Mouse (Mus musculus): ENCODE measurements around the gene Ccdc73. TPM values are rescaled to one million over a fixed set of nuclear protein-coding genes. Genes with fewer than 3 reads are reported as not detected.
"Not testable (repeated sequence)": the region's sequence is repeated elsewhere in the genome, so short reads cannot be mapped to it uniquely, and the experiment has no call there.

Ccdc73 gene
- polyA plus RNA-seq, 1 experiment from 2014 or later: 1.7 TPM

- WGBS (ENCODE audit: insufficient replicate concordance): 66% methylated on average over 3 of the region's 3 CpGs
- H3K9me3 ChIP-seq (replicated peaks): no peaks in the 10 kb centered on the region
- no peak overlapping the region for H3K27ac ChIP-seq (replicated peaks)
- ATAC-seq (ENCODE audit: insufficient read depth): no peak
- no peak overlapping the region for H3K9ac ChIP-seq
- H3K4me3 ChIP-seq (replicated peaks): no peak overlapping the region
- H3K27me3 ChIP-seq: no peaks in the 10 kb centered on the region
- no peaks in the 10 kb centered on the region for H3K4me1 ChIP-seq (replicated peaks)
- no peaks in the 10 kb centered on the region for H3K36me3 ChIP-seq (replicated peaks)
- no peak overlapping the region for H3K4me2 ChIP-seq
Measured at GRCm38 (mm10) chr2:104869101-104869500, 1.5 kb downstream of the Ccdc73 start.

DNA sequence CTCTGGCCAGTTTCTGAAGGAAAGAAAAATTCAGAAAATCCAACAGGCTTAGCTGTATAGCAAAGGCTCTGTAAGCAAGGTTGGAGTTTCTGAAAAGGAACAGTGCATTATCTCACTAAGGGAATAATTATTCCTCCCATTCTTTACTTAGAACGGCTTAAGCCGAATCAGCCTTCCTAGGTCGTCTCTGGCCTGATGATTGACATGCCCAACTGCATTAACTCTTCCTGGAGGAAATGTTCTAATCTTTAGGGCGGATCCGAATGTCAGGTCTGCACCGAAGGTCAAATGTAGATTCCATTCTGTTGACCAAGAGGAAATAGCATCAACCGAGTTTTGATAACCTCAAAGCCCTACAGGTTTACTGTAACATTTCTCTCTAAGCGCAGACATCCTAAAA, 11.2 kb downstream of the Ccdc73 start:
- Histone ChIP-seq H3K9me3 (replicated peaks) (no peaks in the 10 kb centered on the region), H3K4me2 (no peak overlapping the region), H3K36me3 (replicated peaks) (no peaks in the 10 kb centered on the region), H3K4me1 (replicated peaks) (no peaks in the 10 kb centered on the region), H3K27ac (replicated peaks) (no peak overlapping the region), H3K9ac (no peak overlapping the region), H3K27me3 (no peaks in the 10 kb centered on the region), H3K4me3 (replicated peaks) (no peak overlapping the region)
- ATAC-seq (ENCODE audit: insufficient read depth): no peak
- WGBS (ENCODE audit: insufficient replicate concordance): 60% methylated on average over 8 of the region's 8 CpGs

- no peak for ATAC-seq (ENCODE audit: insufficient read depth)
- Histone ChIP-seq H3K4me2 (no peak overlapping the region), H3K27me3 (no peaks in the 10 kb centered on the region), H3K9me3 (replicated peaks) (no peaks in the 10 kb centered on the region), H3K4me1 (replicated peaks) (no peaks in the 10 kb centered on the region), H3K4me3 (replicated peaks) (no peak overlapping the region), H3K36me3 (replicated peaks) (no peaks in the 10 kb centered on the region), H3K27ac (replicated peaks) (no peak overlapping the region), H3K9ac (no peak overlapping the region)
- 82% methylated on average over 18 of the region's 18 CpGs for WGBS (ENCODE audit: insufficient replicate concordance)
Measured at GRCm38 (mm10) chr2:104886109-104886508, 18.5 kb downstream of the Ccdc73 start.

- H3K4me1 ChIP-seq (replicated peaks); H3K27me3 ChIP-seq; ATAC-seq (ENCODE audit: insufficient read depth); H3K27ac ChIP-seq (replicated peaks); H3K4me2 ChIP-seq; H3K9me3 ChIP-seq (replicated peaks); H3K4me3 ChIP-seq (replicated peaks); H3K36me3 ChIP-seq (replicated peaks); H3K9ac ChIP-seq: not testable (repeated sequence)
- 44% methylated on average over 2 of the region's 2 CpGs for WGBS (ENCODE audit: insufficient replicate concordance)
Measured at GRCm38 (mm10) chr2:104887331-104887730, 19.7 kb downstream of the Ccdc73 start.

GRCm38 (mm10) chr2:104887882-104888566, 20.4 kb downstream of the Ccdc73 start:
- H3K36me3 ChIP-seq (replicated peaks): no peaks in the 10 kb centered on the region
- no peak for ATAC-seq (ENCODE audit: insufficient read depth)
- no peak overlapping the region for H3K4me2 ChIP-seq
- H3K27ac ChIP-seq (replicated peaks): no peak overlapping the region
- H3K4me3 ChIP-seq (replicated peaks): no peak overlapping the region
- H3K9me3 ChIP-seq (replicated peaks): no peaks in the 10 kb centered on the region
- no peaks in the 10 kb centered on the region for H3K27me3 ChIP-seq
- H3K9ac ChIP-seq: no peak overlapping the region
- no peaks in the 10 kb centered on the region for H3K4me1 ChIP-seq (replicated peaks)
- 15% methylated on average over 10 of the region's 10 CpGs for WGBS (ENCODE audit: insufficient replicate concordance)

- H3K4me3 ChIP-seq (replicated peaks): no peak overlapping the region
- WGBS (ENCODE audit: insufficient replicate concordance): 69% methylated on average over 2 of the region's 2 CpGs
- ATAC-seq (ENCODE audit: insufficient read depth): no peak
- no peaks in the 10 kb centered on the region for H3K9me3 ChIP-seq (replicated peaks)
- no peak overlapping the region for H3K27ac ChIP-seq (replicated peaks)
- no peaks in the 10 kb centered on the region for H3K4me1 ChIP-seq (replicated peaks)
- no peak overlapping the region for H3K4me2 ChIP-seq
- H3K9ac ChIP-seq: no peak overlapping the region
- H3K36me3 ChIP-seq (replicated peaks): no peaks in the 10 kb centered on the region
- no peaks in the 10 kb centered on the region for H3K27me3 ChIP-seq
Measured at GRCm38 (mm10) chr2:104899975-104900374, 32.4 kb downstream of the Ccdc73 start.

DNA sequence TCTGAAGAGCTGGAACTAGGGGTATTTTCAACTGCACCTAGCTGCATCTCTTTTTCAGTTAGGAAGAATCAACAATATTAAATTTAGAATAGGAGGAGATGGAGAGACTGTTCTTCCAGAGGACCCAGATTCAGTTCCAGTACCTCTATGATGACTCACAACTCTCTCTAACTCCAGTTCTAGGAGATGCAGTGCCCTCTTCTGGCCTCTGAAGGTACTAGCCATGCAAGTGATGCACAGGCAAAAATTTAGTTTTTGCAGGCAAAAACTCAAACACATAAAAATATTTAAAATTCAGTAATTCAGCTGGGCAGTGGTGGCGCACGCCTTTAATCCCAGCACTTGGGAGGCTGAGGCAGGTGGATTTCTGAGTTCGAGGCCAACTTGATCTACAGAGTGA, 48.1 kb downstream of the Ccdc73 start:
- H3K4me2 ChIP-seq: no peak overlapping the region
- H3K9ac ChIP-seq: no peak overlapping the region
- WGBS (ENCODE audit: insufficient replicate concordance): 60% methylated on average over 3 of the region's 3 CpGs
- no peaks in the 10 kb centered on the region for H3K9me3 ChIP-seq (replicated peaks)
- H3K27me3 ChIP-seq: no peaks in the 10 kb centered on the region
- no peak overlapping the region for H3K27ac ChIP-seq (replicated peaks)
- H3K36me3 ChIP-seq (replicated peaks): no peaks in the 10 kb centered on the region
- no peaks in the 10 kb centered on the region for H3K4me1 ChIP-seq (replicated peaks)
- H3K4me3 ChIP-seq (replicated peaks): no peak overlapping the region
- ATAC-seq (ENCODE audit: insufficient read depth): no peak

- Histone ChIP-seq H3K36me3 (replicated peaks) (no peaks in the 10 kb centered on the region), H3K27ac (replicated peaks) (no peak overlapping the region), H3K9ac (no peak overlapping the region), H3K4me1 (replicated peaks) (no peaks in the 10 kb centered on the region), H3K4me2 (no peak overlapping the region), H3K9me3 (replicated peaks) (no peaks in the 10 kb centered on the region), H3K27me3 (no peaks in the 10 kb centered on the region), H3K4me3 (replicated peaks) (no peak overlapping the region)
- no peak for ATAC-seq (ENCODE audit: insufficient read depth)
- 42% methylated on average over 1 of the region's 1 CpGs for WGBS (ENCODE audit: insufficient replicate concordance)
Measured at GRCm38 (mm10) chr2:104964492-104964891, 96.9 kb downstream of the Ccdc73 start.

- Histone ChIP-seq H3K27ac (replicated peaks) (no peak overlapping the region), H3K27me3 (no peaks in the 10 kb centered on the region), H3K9ac (no peak overlapping the region), H3K4me2 (no peak overlapping the region), H3K4me1 (replicated peaks) (no peaks in the 10 kb centered on the region), H3K4me3 (replicated peaks) (no peak overlapping the region), H3K36me3 (replicated peaks) (no peaks in the 10 kb centered on the region), H3K9me3 (replicated peaks) (no peaks in the 10 kb centered on the region)
- ATAC-seq (ENCODE audit: insufficient read depth): no peak
- whole genome bisulfite sequencing (ENCODE audit: insufficient replicate concordance): 33% methylated on average over 2 of the region's 2 CpGs
Measured at GRCm38 (mm10) chr2:104981712-104982111, 114.1 kb downstream of the Ccdc73 start.

DNA sequence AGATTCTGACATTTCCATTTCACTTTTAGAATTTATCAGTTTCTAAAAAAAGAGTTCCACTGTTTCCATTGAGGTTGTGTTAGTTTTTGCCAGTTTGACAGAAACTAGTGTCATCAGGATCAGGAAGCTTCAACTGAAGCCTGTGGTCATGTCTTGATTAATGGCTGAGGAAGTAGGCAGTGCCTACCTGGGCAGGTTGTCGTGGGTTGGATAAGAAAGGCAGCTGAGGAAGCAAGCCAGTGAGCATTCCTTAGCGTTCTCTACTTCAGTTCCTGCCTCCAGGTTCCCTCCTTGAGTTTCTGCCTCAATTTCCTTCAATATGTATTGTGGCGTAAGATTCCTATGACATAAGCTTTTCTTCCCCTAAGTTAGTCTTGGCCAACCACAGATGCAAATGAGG, 118.2 kb downstream of the Ccdc73 start:
- Histone ChIP-seq H3K9me3 (replicated peaks) (no peaks in the 10 kb centered on the region), H3K36me3 (replicated peaks) (no peaks in the 10 kb centered on the region), H3K27ac (replicated peaks) (no peak overlapping the region), H3K9ac (no peak overlapping the region), H3K4me3 (replicated peaks) (no peak overlapping the region), H3K4me2 (no peak overlapping the region), H3K27me3 (no peaks in the 10 kb centered on the region), H3K4me1 (replicated peaks) (no peaks in the 10 kb centered on the region)
- no peak for ATAC-seq (ENCODE audit: insufficient read depth)
- 18% methylated on average over 3 of the region's 3 CpGs for WGBS (ENCODE audit: insufficient replicate concordance)

DNA sequence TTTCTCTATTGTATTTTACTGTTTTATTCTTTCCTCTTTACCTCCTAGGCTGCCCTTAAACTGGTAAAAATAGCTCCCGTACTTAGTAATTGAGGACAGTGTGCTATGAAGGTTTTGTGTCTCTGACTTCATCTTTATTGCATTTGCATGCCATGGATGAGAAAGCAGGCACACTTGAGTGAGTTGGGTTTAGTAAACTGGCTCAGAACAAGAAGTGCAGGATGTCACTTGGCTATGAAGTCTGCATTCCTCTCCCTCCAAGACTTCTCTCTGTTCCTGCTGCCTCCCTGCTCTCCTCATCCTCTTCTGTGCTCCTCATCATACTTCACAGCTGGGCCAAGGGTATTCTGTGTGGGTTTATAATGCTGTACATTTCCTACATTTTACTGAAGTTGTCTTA, 121.4 kb downstream of the Ccdc73 start:
- WGBS (ENCODE audit: insufficient replicate concordance): 58% methylated on average over 1 of the region's 1 CpGs
- Histone ChIP-seq H3K27ac (replicated peaks) (no peak overlapping the region), H3K4me1 (replicated peaks) (no peaks in the 10 kb centered on the region), H3K9ac (no peak overlapping the region), H3K4me3 (replicated peaks) (no peak overlapping the region), H3K4me2 (no peak overlapping the region), H3K27me3 (no peaks in the 10 kb centered on the region), H3K36me3 (replicated peaks) (no peaks in the 10 kb centered on the region), H3K9me3 (replicated peaks) (no peaks in the 10 kb centered on the region)
- no peak for ATAC-seq (ENCODE audit: insufficient read depth)

- Histone ChIP-seq H3K9me3 (replicated peaks) (no peaks in the 10 kb centered on the region), H3K4me2 (no peak overlapping the region), H3K36me3 (replicated peaks) (peaks cover 16% of the 10 kb centered on the region), H3K27ac (replicated peaks) (no peak overlapping the region), H3K4me1 (replicated peaks) (no peaks in the 10 kb centered on the region), H3K9ac (no peak overlapping the region), H3K4me3 (replicated peaks) (no peak overlapping the region), H3K27me3 (no peaks in the 10 kb centered on the region)
- WGBS (ENCODE audit: insufficient replicate concordance): 67% methylated on average over 2 of the region's 2 CpGs
- ATAC-seq (ENCODE audit: insufficient read depth): no peak
Measured at GRCm38 (mm10) chr2:104994436-104994835, 126.8 kb downstream of the Ccdc73 start.
